ENCODE assay signal across 24 mouse cellular contexts in the genomic region with DNA sequence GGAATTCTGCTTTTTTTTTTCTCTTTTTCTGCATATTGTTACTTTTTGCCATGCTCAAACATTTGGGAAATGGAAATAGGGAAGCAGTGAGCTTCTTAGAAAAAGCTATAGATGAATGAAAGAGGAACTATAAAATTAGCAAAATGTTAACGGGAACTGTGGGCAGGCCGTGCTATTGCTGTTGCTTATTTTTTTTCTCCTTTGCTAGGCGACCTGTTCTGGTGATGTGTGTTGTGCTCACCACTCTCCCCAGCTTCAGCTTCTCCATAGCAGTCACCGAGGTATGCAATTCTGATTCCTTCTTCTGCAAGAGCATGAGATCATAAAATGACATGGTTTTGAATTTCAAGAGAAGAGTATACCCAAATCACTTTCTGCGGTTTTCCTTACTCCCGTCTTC. TPM values are rescaled to one million over a fixed set of nuclear protein-coding genes. Genes with fewer than 3 reads are reported as not detected.
DNase-seq lines count a peak whose midpoint lies in the region; ATAC-seq and TF ChIP-seq lines count a peak whose summit lies in the region.
"Had no signal": no experiment of that assay in that cellular context is flagged by ENCODE, and none has a peak within 500 bp of the region (broad histone marks: within the 10 kb centered on the region; RNA-seq: fewer than 3 reads in every experiment).

No protein-coding gene starts in this region.

- no peaks in the 10 kb centered on the region for H3K79me2 ChIP-seq in liver, adult 2 months (ENCODE audit: control insufficient read depth, insufficient read depth, low read length)
- H3K79me2 ChIP-seq in CH12.LX (replicated peaks; ENCODE audit: control insufficient read depth, extremely low read depth, insufficient read depth, poor library complexity, severe bottlenecking), result no peaks in the 10 kb centered on the region

- TF ChIP-seq RAD21 in CH12.LX (IDR thresholded peaks at IDR 0.05; ENCODE audit: low read depth, low read length), result no peak

- H3K27me3 ChIP-seq in liver, adult 2 months (ENCODE audit: control insufficient read depth, insufficient read depth, low read length), result no peaks in the 10 kb centered on the region
- no peaks in the 10 kb centered on the region for H3K27me3 ChIP-seq in liver, postnatal 0 days (ENCODE audit: insufficient read depth, low read length)
- no peaks in the 10 kb centered on the region for H3K27me3 ChIP-seq in CH12.LX (replicated peaks)
- no peaks in the 10 kb centered on the region for H3K27me3 ChIP-seq in forebrain, postnatal 0 days (ENCODE audit: insufficient read depth, low read length)
- H3K27me3 ChIP-seq in embryonic facial prominence, embryonic 10.5 days (replicated peaks; ENCODE audit: low read depth, poor library complexity, severe bottlenecking), result no peaks in the 10 kb centered on the region
- H3K27me3 ChIP-seq: hindbrain, embryonic 13.5 days; limb, embryonic 12.5 days; liver, embryonic 13.5 days; midbrain, embryonic 12.5 days had no signal

- in situ Hi-C loops in CH12.LX (cut with MboI; ENCODE audit: low pct_ligation_motif_present, low pct_unique_long_range_greater_than_20kb, low sequenced_read_pairs), result no loop called here

- no peak for TF ChIP-seq CTCF in liver, adult 2 months (IDR thresholded peaks at IDR 0.05; ENCODE audit: low read depth, low read length)
- TF ChIP-seq CTCF in liver, postnatal 0 days (IDR thresholded peaks at IDR 0.05; ENCODE audit: low read depth), result no peak
- TF ChIP-seq CTCF in CH12.LX (conservative IDR thresholded peaks at IDR 0.05 in 1 of 2, IDR thresholded peaks at IDR 0.05 in 1 of 2; ENCODE audit: low read depth in 2 of 2, low read length in 2 of 2), result no peak
- TF ChIP-seq CTCF in forebrain, postnatal 0 days (IDR thresholded peaks at IDR 0.05; ENCODE audit: low read depth), result no peak

- H3K36me3 ChIP-seq in liver, adult 2 months (ENCODE audit: control insufficient read depth, insufficient read depth, low read length), result no peaks in the 10 kb centered on the region
- H3K36me3 ChIP-seq in liver, postnatal 0 days (replicated peaks; ENCODE audit: insufficient read depth, low read length), result no peaks in the 10 kb centered on the region
- no peaks in the 10 kb centered on the region for H3K36me3 ChIP-seq in CH12.LX (replicated peaks in 1 of 2; ENCODE audit: control insufficient read depth in 1 of 2, insufficient read depth in 1 of 2, low read length in 1 of 2)
- H3K36me3 ChIP-seq in forebrain, postnatal 0 days (ENCODE audit: insufficient read depth), result no peaks in the 10 kb centered on the region
- H3K36me3 ChIP-seq in embryonic facial prominence, embryonic 10.5 days (replicated peaks), result no peaks in the 10 kb centered on the region
- H3K36me3 ChIP-seq: heart, embryonic 10.5 days; hindbrain, embryonic 13.5 days; limb, embryonic 12.5 days; liver, embryonic 13.5 days; midbrain, embryonic 12.5 days had no signal

- 82% methylated on average over 6 of the region's 6 CpGs for WGBS in liver, adult 2 months
- 50% methylated on average over 6 of the region's 6 CpGs for WGBS in liver, postnatal 0 days (ENCODE audit: insufficient replicate concordance)
- 87% methylated on average over 6 of the region's 6 CpGs for WGBS in forebrain, postnatal 0 days
- WGBS in embryonic facial prominence, embryonic 10.5 days, result 79% methylated on average over 6 of the region's 6 CpGs

- no peak for TF ChIP-seq POLR2A in liver, adult 2 months (IDR thresholded peaks at IDR 0.05; ENCODE audit: extremely low read depth, insufficient read depth, low read length)
- no peak for TF ChIP-seq POLR2A in CH12.LX (IDR thresholded peaks at IDR 0.05; ENCODE audit: low read depth, low read length)

- ATAC-seq in liver, postnatal 0 days, result no peak
- peak; percentile 98 for ATAC-seq in granulocyte monocyte progenitor cell, adult 5-6 weeks (replicated peaks; ENCODE audit: poor library complexity, severe bottlenecking)
- ATAC-seq in monocyte, adult 5-6 weeks (replicated peaks; ENCODE audit: insufficient number of reproducible peaks, low FRiP score, low TSS enrichment, poor library complexity, severe bottlenecking), result peak; percentile 95
- ATAC-seq in forebrain, postnatal 0 days, result no peak
- ATAC-seq: Patski had no signal

- H3K4me2 ChIP-seq in liver, postnatal 0 days (ENCODE audit: low read depth, low read length), result no peak overlapping the region
- no peak overlapping the region for H3K4me2 ChIP-seq in CH12.LX (ENCODE audit: insufficient read depth, low read depth, poor library complexity, severe bottlenecking)
- no peak overlapping the region for H3K4me2 ChIP-seq in forebrain, postnatal 0 days (ENCODE audit: low read depth)
- H3K4me2 ChIP-seq: hindbrain, embryonic 13.5 days; limb, embryonic 12.5 days; liver, embryonic 13.5 days; midbrain, embryonic 12.5 days had no signal

- no peak overlapping the region for H3K9ac ChIP-seq in liver, adult 2 months (ENCODE audit: low read depth, low read length)
- H3K9ac ChIP-seq in liver, postnatal 0 days (replicated peaks), result no peak overlapping the region
- H3K9ac ChIP-seq in CH12.LX (ENCODE audit: insufficient read depth, low read depth), result no peak overlapping the region
- no peak overlapping the region for H3K9ac ChIP-seq in forebrain, postnatal 0 days
- H3K9ac ChIP-seq: hindbrain, embryonic 13.5 days; limb, embryonic 12.5 days; liver, embryonic 13.5 days; midbrain, embryonic 12.5 days had no signal

- no peak overlapping the region for H3K4me3 ChIP-seq in liver, adult 2 months (ENCODE audit: insufficient read depth, low read depth, low read length)
- H3K4me3 ChIP-seq in liver, postnatal 0 days (ENCODE audit: low read depth, low read length), result no peak overlapping the region
- H3K4me3 ChIP-seq in CH12.LX (replicated peaks in 1 of 3; ENCODE audit: low read depth in 2 of 3, low read length in 2 of 3, poor library complexity in 1 of 3), result no peak overlapping the region
- H3K4me3 ChIP-seq in forebrain, postnatal 0 days (ENCODE audit: low read depth, low read length), result no peak overlapping the region
- no peak overlapping the region for H3K4me3 ChIP-seq in embryonic facial prominence, embryonic 10.5 days
- H3K4me3 ChIP-seq: heart, embryonic 10.5 days; hindbrain, embryonic 13.5 days; limb, embryonic 12.5 days; liver, embryonic 13.5 days; midbrain, embryonic 12.5 days had no signal

- peak; percentile 16 for DNase-seq in liver, adult 2 months (ENCODE audit: extremely low read depth, low read depth, low spot score)
- no peak for DNase-seq in liver, postnatal 0 days
- peak; percentile 9 for DNase-seq in CH12.LX (ENCODE audit: extremely low read depth)
- DNase-seq in layer of hippocampus, adult 11-12 months (ENCODE audit: low spot score), result no peak
- DNase-seq in forebrain, postnatal 0 days, result no peak
- no peak for DNase-seq in embryonic facial prominence, embryonic 10.5 days (ENCODE audit: low spot score)
- DNase-seq: adrenal gland, adult 8-10 months; cerebellum, postnatal 14 days; embryo, embryonic 11 days; gastrocnemius, postnatal 25 days; heart, postnatal 10 days; kidney, adult 9 months; kidney, postnatal 36 days; liver, embryonic 13.5 days had no signal

- no peaks in the 10 kb centered on the region for H3K9me3 ChIP-seq in liver, postnatal 0 days (ENCODE audit: low read length)
- no peaks in the 10 kb centered on the region for H3K9me3 ChIP-seq in CH12.LX (replicated peaks; ENCODE audit: low read length)
- no peaks in the 10 kb centered on the region for H3K9me3 ChIP-seq in forebrain, postnatal 0 days (ENCODE audit: low read length)
- no peaks in the 10 kb centered on the region for H3K9me3 ChIP-seq in embryonic facial prominence, embryonic 10.5 days
- H3K9me3 ChIP-seq: heart, embryonic 10.5 days; hindbrain, embryonic 13.5 days; limb, embryonic 12.5 days; liver, embryonic 13.5 days; midbrain, embryonic 12.5 days had no signal

- dilution Hi-C loops in CH12.LX (cut with MboI; ENCODE audit: extremely low pct_ligation_motif_present, extremely low pct_unique_long_range_greater_than_20kb, low sequenced_read_pairs), result no loop called here

- H3K27ac ChIP-seq in liver, adult 2 months (replicated peaks; ENCODE audit: insufficient read depth, low read depth, low read length), result no peak overlapping the region
- no peak overlapping the region for H3K27ac ChIP-seq in liver, postnatal 0 days (ENCODE audit: low read depth)
- H3K27ac ChIP-seq in CH12.LX (ENCODE audit: insufficient read depth, low read depth), result no peak overlapping the region
- H3K27ac ChIP-seq in forebrain, postnatal 0 days (ENCODE audit: low read depth, low read length), result no peak overlapping the region
- no peak overlapping the region for H3K27ac ChIP-seq in embryonic facial prominence, embryonic 10.5 days (replicated peaks)
- H3K27ac ChIP-seq: heart, embryonic 10.5 days; hindbrain, embryonic 13.5 days; limb, embryonic 12.5 days; liver, embryonic 13.5 days; midbrain, embryonic 12.5 days; stomach, postnatal 0 days had no signal

- no peak for TF ChIP-seq EP300 in liver, postnatal 0 days (IDR thresholded peaks at IDR 0.05; ENCODE audit: low read depth)
- no peak for TF ChIP-seq EP300 in CH12.LX (IDR thresholded peaks at IDR 0.05; ENCODE audit: low read length)

- H3K4me1 ChIP-seq in liver, adult 2 months (ENCODE audit: control insufficient read depth, insufficient read depth, low read length), result no peaks in the 10 kb centered on the region
- H3K4me1 ChIP-seq in liver, postnatal 0 days (ENCODE audit: insufficient read depth), result peaks cover 4% of the 10 kb centered on the region
- H3K4me1 ChIP-seq in CH12.LX (ENCODE audit: control insufficient read depth in 1 of 2, insufficient read depth in 2 of 2), result peaks cover 0 to 7% of the 10 kb centered on the region in 2 experiments; a peak in 1 of 4 replicates
- no peaks in the 10 kb centered on the region for H3K4me1 ChIP-seq in forebrain, postnatal 0 days (ENCODE audit: insufficient read depth)
- H3K4me1 ChIP-seq in embryonic facial prominence, embryonic 10.5 days, result no peaks in the 10 kb centered on the region
- H3K4me1 ChIP-seq: heart, embryonic 10.5 days; hindbrain, embryonic 13.5 days; midbrain, embryonic 12.5 days had no signal

RNA-seq across cellular contexts. Expression of gene Tmem236, which starts 17.7 kb away (rescaled TPM):
- not detected in 2 replicates for total RNA-seq in liver, adult 2 months (2014; rRNA removed)
- not detected in 2 replicates for polyA plus RNA-seq in liver, adult 2 months (2012; rRNA removed)
- 0.02 TPM in 1 of 2 replicates, not detected in the other for polyA plus RNA-seq in liver, postnatal 0 days (2015; fragmentation: Nextera tagmentation; extraction: Ambion mirVana)
- total RNA-seq in CH12.LX (2012; rRNA removed), result not detected in 2 replicates
- 0.05 TPM in 1 of 2 replicates, not detected in the other for total RNA-seq in CH12.LX (2014; rRNA removed)
- not detected in 2 replicates for polyA plus RNA-seq in CH12.LX (2012; ENCODE audit: insufficient read length, low read depth)
- total RNA-seq in granulocyte monocyte progenitor cell, adult 5-6 weeks (2014; fragmentation: Nextera tagmentation), result not detected in 2 replicates
- not detected in 2 replicates for total RNA-seq in granulocyte monocyte progenitor cell, adult 5-6 weeks (2017)
- not detected in 3 replicates for total RNA-seq in monocyte, adult 5-6 weeks (2017)
- 0.23 and 0.24 TPM in 2 replicates for total RNA-seq in forebrain, postnatal 0 days (2014; rRNA removed)
- 0.12 and 0.13 TPM in 2 replicates for polyA plus RNA-seq in forebrain, postnatal 0 days (2015; fragmentation: Nextera tagmentation; extraction: Ambion mirVana)
- 0.04 TPM in 1 of 2 replicates, not detected in the other for polyA plus RNA-seq in embryonic facial prominence, embryonic 10.5 days (2016; fragmentation: Nextera tagmentation; extraction: Ambion mirVana)
- total RNA-seq: heart, postnatal 10 days had no signal
- polyA plus RNA-seq: forebrain, embryonic 11.5 days; heart, embryonic 10.5 days; limb, embryonic 12.5 days; liver, embryonic 13.5 days; spleen, adult 2 months had no signal

RNA-seq across cellular contexts. Expression of gene Mrc1, which starts 37.1 kb away (rescaled TPM):
- total RNA-seq in liver, adult 2 months (2014; rRNA removed), result 42.8 and 49.4 TPM in 2 replicates
- polyA plus RNA-seq in liver, adult 2 months (2012; rRNA removed), result 2.1 and 2.7 TPM in 2 replicates
- 13.6 and 14.5 TPM in 2 replicates for polyA plus RNA-seq in liver, postnatal 0 days (2015; fragmentation: Nextera tagmentation; extraction: Ambion mirVana)
- total RNA-seq in CH12.LX (2012; rRNA removed) (0.13 and 0.17 TPM in 2 replicates), CH12.LX (2014; rRNA removed) (0.66 and 0.89 TPM in 2 replicates)
- polyA plus RNA-seq in CH12.LX (2012; ENCODE audit: insufficient read length, low read depth), result 0.73 and 0.89 TPM in 2 replicates
- total RNA-seq in granulocyte monocyte progenitor cell, adult 5-6 weeks (2014; fragmentation: Nextera tagmentation), result 0.88 and 1.4 TPM in 2 replicates
- 0.82 and 1.1 TPM in 2 replicates for total RNA-seq in granulocyte monocyte progenitor cell, adult 5-6 weeks (2017)
- 0.58 to 5.2 TPM (median 2.9 TPM) in 3 replicates for total RNA-seq in monocyte, adult 5-6 weeks (2017)
- total RNA-seq in forebrain, postnatal 0 days (2014; rRNA removed), result 9.9 and 17.1 TPM in 2 replicates
- 3.6 and 4.1 TPM in 2 replicates for polyA plus RNA-seq in forebrain, postnatal 0 days (2015; fragmentation: Nextera tagmentation; extraction: Ambion mirVana)
- 1.5 and 2.2 TPM in 2 replicates for polyA plus RNA-seq in embryonic facial prominence, embryonic 10.5 days (2016; fragmentation: Nextera tagmentation; extraction: Ambion mirVana)

Comparison
In these comparisons a context has a peak if more than half of its experiments do, and no peak if none do; other contexts are left out.
1. DNase-seq: peak in liver, adult 2 months (single experiment) and CH12.LX (single experiment); none in liver, postnatal 0 days (single experiment), layer of hippocampus, adult 11-12 months (single experiment), forebrain, postnatal 0 days (single experiment) and embryonic facial prominence, embryonic 10.5 days (single experiment).
2. ATAC-seq: peak in granulocyte monocyte progenitor cell, adult 5-6 weeks (single experiment) and monocyte, adult 5-6 weeks (single experiment); none in liver, postnatal 0 days (single experiment) and forebrain, postnatal 0 days (single experiment).